Mouse (Mus musculus) lung, postnatal 4 days (tissue): Measurements from ENCODE around the gene Sertad2.

Experiments used
- DNase-seq, 2 experiments: peaks; one replicate each; pipeline ENCODE4 v3.0.0; 2021

Gene Sertad2

DNA sequence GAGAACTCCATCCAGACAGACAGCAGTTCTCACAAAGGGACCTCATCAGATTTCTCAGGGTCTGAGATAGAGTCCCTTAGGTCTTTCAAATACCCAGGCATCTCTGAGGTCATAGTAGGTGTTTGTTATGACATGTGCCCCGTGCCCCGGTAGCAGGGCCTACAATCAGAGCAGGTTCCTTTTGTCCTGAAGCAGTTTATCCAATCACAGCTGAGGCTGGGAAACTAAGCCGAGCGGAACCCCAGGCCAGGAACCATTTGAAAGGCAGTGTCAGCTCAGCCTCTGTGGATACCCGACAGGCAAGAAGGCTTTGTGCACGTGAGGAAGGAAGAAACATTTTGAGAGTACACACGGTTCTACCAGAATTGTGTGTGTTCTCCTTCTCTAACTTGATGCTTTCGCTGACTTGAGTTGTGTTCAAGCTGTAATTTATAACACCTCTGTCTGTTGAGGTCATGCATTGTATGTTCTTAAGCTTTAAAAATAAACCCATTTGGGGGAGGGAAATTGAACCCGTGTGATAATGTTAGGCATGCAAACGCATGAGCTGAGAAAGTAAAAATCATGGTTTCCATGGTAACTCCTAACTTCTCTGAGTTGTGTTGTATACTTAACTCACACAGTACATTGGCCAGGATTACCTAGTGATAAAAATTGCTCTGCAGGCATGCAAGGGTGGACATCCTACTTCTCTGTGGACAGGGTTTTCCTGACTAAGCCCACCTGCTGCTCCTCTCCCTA is 104.1 kb downstream of the Sertad2 start:
- DNase-seq: no peak

DNA sequence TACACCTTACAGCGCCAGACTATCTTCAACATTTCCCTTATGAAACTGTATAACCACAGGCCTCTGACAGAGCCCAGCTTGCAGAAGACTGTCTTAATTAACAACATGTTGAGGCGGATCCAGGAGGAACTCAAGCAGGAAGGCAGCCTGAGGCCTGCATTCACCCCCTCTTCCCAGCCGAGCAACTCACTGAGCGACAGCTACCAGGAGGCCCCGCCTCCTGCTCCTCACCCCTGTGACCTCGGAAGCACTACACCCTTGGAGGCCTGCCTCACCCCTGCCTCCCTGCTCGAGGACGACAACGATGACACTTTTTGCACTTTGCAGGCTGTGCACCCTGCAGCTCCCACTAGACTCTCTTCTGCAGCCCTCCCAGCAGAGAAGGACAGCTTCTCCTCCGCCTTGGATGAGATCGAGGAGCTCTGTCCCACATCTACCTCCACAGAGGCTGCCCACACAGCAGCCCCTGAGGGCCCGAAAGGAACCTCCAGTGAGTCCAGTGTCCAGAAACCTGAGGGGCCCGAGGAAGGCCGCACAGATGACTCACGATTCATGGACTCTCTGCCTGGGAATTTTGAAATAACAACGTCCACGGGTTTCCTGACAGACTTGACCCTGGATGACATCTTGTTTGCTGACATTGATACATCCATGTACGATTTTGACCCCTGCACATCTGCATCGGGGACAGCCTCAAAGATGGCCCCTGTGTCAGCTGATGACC is 105.0 kb downstream of the Sertad2 start:
- DNase-seq: peak in 1 of 2 experiments; percentile 57

DNA sequence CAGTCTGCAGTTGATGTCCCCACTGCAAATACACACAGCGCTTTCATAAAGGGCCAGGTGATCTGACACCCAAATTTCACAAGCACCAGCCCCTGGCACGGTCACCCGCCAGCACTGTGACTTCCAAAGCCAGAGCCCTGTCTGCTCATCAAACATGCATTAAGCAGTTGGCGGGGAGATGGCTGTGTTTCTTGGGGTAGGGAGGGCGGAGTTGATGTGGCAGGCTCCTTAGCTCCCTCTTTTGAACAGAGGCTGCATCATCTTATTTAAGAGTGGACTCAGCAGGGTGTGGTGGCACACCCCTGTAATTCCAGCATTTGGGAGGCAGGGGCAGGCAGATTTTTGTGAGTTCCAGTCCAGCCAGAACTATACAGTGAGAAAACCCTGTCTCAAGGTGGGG is 106.4 kb downstream of the Sertad2 start:
- peak in 1 of 2 experiments; percentile 46 for DNase-seq

DNA sequence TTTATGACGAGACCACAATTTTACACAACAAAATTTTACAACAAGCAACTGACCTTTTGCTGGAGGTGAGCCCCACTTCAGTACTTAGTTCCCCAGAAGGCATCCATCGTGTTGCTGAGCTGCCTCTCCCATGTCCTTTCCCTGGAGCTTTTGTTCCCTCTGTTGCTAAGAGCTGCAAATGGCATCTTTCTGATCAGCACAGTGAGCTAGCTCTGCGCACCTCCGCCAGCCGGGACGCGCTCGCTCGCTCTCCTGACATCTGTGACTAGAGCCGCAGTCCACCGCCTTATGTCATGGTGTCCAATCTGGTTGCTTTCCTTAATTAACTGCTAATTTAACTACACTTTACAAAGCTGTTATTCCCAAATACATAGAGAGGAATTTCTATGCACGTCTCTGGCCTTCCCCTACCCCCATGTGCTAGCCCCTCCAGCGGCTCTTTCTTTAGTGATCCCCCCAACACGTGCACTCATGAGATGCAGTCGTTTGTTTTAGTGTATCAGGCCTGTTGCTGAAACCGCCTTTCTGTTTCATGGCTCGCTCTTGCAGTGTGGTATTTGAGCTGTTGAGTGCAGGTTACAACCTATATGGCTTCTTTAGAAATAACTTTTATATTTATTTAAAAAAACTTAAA is 107.1 kb downstream of the Sertad2 start:
- DNase-seq: no peak

DNA sequence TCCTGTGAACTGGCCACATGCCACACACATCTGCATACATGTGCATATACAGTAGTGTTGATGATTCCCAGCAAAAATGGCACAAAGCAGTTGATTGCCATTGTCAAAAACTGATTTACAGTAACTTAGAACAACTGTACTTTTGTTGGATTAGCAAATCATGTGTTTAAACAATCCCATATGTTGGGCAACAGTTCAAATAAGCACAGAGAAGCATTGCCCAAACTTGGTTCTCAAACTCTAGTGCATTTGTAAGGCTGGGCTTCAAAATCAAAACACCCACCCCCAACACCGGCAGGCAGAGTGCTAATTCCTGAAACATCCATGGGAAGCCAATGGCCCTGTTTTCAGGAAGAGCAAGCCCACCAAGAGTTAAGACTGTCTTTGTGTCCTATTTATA is 108.1 kb downstream of the Sertad2 start:
- no peak for DNase-seq

DNA sequence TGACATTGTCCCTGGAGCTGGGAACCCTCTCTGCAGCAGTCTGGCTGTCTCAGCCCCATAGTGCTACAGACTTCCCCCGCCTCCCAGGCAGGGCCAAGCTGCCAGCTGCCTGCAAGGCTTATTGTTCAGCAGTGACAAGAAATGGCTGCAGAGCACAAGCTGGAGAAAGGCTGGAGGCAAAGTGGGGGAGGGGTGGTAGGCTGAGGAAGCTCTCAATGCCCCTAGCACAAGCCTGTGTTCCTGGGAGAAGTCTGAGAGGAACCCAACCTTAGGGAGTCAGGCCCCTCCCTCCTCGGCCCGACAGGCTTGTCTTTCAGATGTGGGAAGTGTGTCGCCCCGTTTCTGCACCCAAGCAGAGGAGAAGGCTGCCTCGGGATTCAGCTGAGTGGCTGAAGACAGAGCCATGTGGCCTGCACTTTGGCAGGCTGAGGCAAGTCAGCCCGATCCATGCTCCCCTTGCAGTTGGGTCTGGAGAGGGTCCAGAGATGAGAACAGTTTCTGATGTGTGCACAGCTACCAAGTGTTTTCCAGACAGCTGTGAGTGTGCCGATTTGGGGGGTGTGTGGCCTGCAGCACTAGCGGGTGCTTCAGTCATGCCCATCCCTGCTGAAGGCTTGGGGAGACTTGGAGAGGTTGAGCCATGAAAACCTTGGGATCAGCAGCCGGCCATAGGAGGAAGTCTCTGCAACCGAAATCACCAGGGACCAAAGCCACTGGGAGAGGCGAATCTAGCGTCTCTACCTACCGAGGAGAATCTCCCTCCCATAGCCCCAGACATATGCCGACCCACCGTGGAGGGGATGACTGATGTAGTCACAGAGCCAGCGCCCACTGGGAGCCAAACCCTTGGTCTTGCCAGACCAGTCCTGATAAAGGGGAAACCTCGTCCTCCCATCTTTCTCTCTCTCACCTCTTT is 113.0 kb downstream of the Sertad2 start:
- DNase-seq: peak; percentile 66 to 85

DNA sequence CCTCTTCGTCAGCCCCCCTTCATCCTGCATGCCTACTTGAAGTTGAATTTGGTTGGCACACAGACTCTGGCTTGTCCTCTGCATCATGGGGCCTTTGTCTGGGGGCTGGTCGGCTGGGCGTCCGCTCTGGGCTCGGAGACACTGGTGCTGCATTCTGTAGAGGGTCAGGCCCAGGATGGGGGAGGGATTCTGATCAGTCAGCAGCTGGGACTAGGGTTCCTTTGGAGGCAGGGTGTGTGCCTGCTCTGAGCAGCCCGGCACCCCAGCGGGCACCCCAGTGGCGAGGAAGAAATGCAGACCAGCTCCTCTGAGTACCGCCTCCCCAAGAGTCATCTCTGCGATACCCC is 113.6 kb downstream of the Sertad2 start:
- peak in 1 of 2 experiments; percentile 46 for DNase-seq

DNA sequence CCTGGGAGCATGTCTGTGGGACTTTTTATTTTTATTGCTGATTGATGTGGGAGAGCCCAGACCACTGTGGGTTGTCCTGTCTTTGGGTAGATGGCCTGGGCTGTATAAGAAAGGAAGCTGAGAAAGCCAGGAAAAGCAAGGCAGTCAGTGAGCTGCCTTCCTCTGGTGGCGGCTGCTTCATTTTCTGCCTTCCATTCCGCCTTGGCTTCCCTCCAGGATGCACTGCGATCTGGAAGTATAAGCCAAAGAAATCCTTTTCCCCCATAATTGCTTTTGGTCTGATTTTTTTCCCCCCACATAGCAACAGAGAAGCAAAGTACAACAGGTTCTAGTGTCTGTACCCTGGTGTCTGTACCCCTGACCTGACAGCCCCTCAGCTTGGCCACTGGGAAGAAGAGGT is 116.0 kb downstream of the Sertad2 start:
- DNase-seq: peak; percentile 55 to 58

DNA sequence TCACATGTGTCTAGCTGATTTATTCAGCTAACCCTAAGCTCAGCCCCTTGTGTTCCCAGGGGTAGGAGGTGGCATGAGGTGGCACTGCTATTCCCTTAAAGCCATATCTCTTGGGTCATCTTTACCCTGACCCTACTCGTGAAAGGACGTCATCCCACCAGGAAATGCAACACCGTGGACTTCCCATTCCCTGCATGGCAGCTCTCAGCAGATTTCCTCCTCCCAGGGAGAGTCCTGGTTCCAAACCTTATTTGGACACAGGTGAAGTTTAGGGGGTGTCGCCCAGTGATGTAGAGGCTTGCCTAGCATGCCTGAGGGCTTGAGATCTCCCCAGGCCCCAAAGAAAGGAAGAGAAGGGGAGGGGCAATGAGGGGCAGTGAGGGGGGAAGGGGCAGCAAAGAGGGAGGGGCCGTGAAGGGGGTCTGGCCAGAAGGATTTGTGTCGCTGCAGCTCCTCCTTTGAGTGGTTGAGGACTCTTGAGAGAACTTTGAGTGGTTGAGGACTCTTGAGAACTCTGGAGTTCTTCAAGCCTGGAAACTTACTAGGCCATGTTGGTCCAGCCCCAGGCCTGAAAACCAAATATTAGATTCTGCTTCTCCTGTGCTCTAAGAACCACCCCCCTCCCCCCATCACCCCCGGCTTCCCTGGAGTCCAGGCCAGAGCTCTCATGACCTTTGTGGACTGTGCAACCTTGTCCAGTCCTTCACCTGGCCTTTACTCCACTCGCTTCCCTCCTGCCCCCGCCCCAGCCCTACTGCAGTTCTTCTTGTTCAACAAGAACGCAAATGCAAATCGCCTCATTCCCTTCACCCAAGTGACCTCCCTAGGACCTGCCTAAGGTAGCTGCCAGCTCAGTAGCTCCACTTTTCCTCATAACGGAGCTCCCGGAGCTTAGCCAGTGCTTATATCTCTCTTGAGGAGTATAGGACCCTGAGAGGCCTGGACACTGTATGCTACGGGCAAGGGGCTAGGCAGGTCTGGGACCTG is 117.4 kb downstream of the Sertad2 start:
- peak; percentile 50 to 62 for DNase-seq

DNA sequence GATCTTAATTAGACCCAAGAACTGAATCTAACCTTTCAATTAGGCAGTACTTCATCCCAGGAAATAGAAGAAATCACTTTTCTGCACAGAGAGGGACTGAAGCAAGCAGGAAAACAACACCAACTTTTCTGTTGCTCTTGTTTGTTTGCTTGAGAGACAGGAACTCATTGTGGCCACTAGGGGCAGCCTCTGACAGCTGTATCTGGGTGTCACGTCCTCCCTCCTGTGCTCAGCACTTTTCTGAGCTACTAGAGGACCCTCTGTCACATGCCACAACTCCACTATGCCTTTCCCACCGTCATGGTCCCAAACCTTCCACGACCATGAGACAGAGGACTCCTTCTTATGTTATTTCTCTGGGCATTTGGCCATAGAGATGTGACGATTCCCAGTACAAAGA is 118.6 kb downstream of the Sertad2 start:
- peak; percentile 46 to 58 for DNase-seq

DNA sequence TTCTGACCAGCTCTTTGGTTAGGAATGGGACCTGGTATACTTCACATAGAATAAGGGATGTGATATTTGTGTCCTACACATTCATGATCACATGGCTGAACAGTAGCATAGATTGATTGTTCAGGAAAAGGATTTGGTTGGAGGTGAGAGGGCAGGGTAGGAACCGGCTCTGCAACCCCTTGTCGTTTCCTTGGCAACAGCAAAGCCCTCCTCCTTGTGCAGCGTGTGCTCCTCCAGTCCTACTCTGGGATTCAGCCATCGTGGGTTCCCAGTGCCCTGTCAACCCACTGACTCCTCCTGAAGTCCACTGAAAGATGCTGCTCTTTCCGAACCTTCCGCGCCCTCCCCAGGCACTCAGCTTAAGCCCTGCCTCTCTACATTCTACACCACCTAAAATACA is 119.8 kb downstream of the Sertad2 start:
- DNase-seq: no peak

DNA sequence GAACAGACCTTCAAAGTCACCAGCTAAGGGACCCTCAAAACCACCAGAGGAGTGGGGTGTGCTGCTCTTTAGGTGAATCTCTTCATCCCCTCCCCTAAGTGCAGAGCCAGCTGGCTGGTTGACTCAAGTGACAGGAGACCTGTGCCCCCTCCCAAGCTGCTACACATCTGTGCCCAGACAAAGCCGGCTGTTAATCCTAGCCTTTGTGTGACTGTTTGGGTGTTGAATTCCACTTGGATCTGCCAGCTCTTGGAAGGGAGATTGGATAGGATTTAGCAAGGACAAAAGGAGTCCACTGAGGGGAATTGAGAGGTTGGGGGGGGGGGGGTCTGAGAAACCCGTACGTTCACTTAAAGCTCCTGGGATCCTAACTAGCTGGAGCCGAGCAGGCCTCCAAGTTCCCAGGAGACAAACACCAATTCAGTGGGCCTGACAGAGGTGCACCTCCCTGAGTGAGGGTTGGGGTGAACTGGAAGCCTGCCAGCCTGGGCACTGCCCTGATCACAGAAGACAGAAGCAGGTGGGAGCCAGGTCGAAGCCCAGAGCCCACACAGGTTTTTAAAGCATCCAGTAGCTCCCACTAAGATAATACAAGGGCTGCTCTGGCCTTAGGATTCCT is 120.6 kb downstream of the Sertad2 start:
- DNase-seq: no peak

DNA sequence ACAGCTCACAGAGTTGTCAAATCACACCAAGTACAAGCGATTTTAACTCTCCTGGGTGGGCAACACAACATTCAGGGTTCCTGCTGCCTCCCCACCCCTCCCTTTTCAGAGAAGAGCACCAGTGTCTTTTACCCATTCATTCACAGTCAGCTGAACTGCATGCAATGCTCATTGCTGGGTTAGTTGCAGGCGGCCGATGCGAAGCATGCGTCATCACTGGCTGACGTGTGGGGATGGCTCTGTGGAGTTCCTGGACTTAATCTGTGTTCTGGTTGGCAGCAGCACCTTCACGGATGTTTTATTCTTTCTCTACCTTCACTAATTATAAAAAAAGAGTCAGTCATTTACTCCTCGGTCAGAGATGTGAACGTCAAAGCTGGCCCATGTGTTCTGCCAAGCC is 121.8 kb downstream of the Sertad2 start:
- no peak for DNase-seq

DNA sequence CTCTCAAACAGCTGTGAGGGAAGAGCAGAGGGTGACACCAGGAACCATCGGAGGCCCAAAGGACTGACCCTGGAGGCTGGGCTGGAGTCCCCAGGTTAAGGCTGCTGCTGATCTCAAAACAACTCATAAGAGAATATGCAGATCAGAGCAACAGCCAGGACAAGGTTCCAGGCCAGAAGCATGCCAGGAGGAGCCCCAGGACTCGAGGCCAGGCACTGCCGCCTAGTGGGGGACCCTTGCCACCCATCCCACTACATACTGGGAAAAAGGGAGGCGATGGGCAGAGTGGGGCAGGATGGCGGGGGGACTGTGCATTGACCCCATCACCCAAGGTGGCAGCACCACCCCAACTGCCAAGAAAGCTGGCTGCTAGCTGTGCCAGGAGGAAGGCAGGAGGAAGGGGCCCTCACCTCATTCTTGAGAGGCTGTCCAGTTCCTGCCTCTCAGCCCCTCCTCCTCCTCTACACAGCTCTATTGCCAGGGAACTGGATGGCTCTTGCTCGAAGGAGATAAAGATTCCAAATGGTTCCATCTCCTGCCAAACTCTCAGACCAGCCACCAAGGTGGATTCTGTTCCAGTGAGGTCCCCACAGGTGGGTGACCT is 128.8 kb downstream of the Sertad2 start:
- DNase-seq: peak in 1 of 2 experiments; percentile 41

DNA sequence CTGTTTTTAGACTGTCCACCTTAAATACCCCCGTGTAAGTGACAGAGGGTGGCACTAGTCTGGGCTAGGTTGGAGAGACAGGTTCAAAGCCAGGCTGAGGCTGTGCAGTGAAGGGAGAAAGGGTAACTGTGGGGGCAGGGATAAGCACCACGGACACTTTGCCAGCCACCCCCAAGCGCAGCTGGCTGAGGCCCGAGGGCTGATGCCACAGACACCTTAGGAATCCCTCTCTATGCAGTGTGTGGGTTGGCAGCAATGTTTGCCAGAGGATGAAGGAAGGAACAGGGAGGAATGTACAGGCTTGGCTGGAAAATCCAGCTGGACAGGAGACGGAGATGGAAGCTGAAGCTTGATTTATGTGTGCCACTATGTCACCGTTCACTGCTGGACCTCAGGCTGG is 129.5 kb downstream of the Sertad2 start:
- no peak for DNase-seq

DNA sequence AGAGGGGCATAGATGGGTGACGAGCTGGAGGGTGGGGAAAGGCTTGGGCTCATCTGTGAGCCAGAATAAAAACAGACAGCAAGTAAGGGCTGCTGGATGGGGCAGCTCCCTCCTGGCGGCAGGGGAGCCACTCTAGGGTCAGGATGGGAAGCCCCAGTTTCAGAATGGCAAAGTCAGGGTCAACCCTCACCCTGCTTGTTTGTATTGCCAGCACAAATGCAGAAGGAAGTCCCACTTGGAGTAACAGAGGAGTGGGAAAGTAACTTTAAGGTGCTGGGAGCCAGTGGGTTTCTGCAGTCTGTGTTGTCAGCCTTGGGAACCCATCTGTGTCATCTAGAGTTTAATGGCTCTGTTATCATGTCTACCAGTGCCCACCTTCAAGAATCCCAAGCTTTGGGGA is 136.3 kb downstream of the Sertad2 start:
- DNase-seq: no peak

DNA sequence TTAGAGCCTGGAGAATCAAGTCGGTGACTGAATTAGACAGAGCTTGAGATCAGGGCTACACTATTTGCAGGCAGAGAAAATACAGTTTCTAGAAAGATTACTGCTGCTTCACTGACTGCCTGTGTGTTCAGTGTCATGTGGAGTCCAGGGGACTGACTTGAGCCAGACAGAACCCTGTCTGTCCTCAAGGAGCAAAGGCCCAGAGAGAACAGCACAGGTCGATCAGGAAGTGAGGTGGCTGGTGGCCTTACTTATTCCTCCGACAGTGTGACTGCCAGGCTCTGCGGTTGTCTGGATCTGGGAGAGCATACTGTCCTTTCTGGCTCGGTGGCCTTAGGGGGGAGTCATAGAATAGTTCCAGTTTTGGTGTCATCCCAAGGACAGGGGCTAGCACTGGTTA is 137.7 kb downstream of the Sertad2 start:
- no peak for DNase-seq

DNA sequence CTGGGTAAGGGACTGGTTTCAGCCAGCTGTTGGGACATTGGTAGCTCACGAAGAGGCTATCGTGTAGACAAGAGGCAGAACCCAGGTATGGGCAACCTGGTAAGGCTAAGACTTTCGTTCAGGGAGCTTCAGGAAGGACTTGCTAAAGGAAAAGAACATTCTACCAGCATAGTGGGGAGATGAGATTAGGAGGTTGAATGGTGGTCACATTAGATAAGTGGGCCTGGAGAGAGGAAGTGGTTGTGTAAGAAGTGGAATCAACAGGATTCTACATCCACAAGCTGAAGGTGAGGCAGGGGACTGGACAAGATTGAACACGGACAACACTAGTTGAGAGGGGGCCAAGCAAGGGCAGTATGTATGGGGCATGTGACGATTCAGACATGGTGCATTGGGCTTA is 138.6 kb downstream of the Sertad2 start:
- no peak for DNase-seq

DNA sequence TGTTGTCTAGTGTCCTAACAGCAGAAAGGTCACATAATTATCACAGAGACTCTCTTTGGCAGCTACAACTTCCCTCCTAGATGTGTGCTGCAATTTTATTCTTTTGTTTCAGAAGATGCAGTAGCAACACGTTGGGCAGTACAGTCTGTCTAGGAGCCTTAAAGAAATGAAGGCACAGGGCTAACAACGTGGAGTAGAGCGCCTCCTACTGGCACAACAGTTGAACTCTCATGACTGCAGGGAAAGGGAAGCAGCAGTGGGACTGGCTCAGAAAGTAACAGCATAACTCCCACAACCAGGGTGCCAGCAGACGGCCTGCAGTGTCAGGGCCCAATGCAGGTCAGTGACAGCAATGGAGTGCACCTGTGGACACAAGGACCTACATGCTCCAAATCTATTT is 147.9 kb downstream of the Sertad2 start:
- DNase-seq: peak; percentile 47 to 69
